Mouse (Mus musculus): ENCODE results near the gene A230050P20Rik.

The A230050P20Rik gene

GRCm38 (mm10) chr9:20870211-20871173 lies 2.0 kb downstream of the A230050P20Rik start:
- in situ Hi-C loops (cut with MboI; ENCODE audit: unreplicated experiment in 2 of 2) = loop anchor here in 1 of 2 experiments (25.0 kb wide), 1 partner anchor 308 kb away; no protein-coding TSS in a partner anchor

- in situ Hi-C loops (cut with MboI; ENCODE audit: unreplicated experiment in 2 of 2) = loop anchor here in 1 of 2 experiments (25.0 kb wide), 1 partner anchor 311 kb away; no protein-coding TSS in a partner anchor
These were observed 4.5 kb downstream of the A230050P20Rik start for GRCm38 (mm10) chr9:20872991-20873390.

GRCm38 (mm10) chr9:20873521-20873920 lies 5.1 kb downstream of the A230050P20Rik start:
- in situ Hi-C loops (cut with MboI; ENCODE audit: unreplicated experiment in 2 of 2) = loop anchor here in 1 of 2 experiments (25.0 kb wide), 1 partner anchor 311 kb away; no protein-coding TSS in a partner anchor

GRCm38 (mm10) chr9:20875021-20875790 lies 6.8 kb downstream of the A230050P20Rik start:
- in situ Hi-C loops (cut with MboI; ENCODE audit: unreplicated experiment in 2 of 2) = loop anchor here (25.0 kb wide), 1 partner anchor 1562 kb away; no protein-coding TSS in a partner anchor

GRCm38 (mm10) chr9:20876318-20877117 lies 8.1 kb downstream of the A230050P20Rik start:
- in situ Hi-C loops (cut with MboI; ENCODE audit: unreplicated experiment in 2 of 2) = loop anchor here (25.0 kb wide), 1 partner anchor 1561 kb away; no protein-coding TSS in a partner anchor

- in situ Hi-C loops (cut with MboI; ENCODE audit: unreplicated experiment in 2 of 2) = loop anchor here (25.0 kb wide), 1 partner anchor 1560 kb away; no protein-coding TSS in a partner anchor
These were observed 8.9 kb downstream of the A230050P20Rik start for GRCm38 (mm10) chr9:20877118-20878040.

- in situ Hi-C loops (cut with MboI; ENCODE audit: unreplicated experiment in 2 of 2) = loop anchor here (25.0 kb wide), 1 partner anchor 1559 kb away; no protein-coding TSS in a partner anchor
These were observed 9.7 kb downstream of the A230050P20Rik start for GRCm38 (mm10) chr9:20878041-20878709.

- in situ Hi-C loops (cut with MboI; ENCODE audit: unreplicated experiment in 2 of 2) = loop anchor here (25.0 kb wide), 1 partner anchor 1559 kb away; no protein-coding TSS in a partner anchor
These were observed 10.2 kb downstream of the A230050P20Rik start for GRCm38 (mm10) chr9:20878710-20879065.

- in situ Hi-C loops (cut with MboI; ENCODE audit: unreplicated experiment in 2 of 2) = loop anchor here (25.0 kb wide), 1 partner anchor 1558 kb away; no protein-coding TSS in a partner anchor
These were observed 10.8 kb downstream of the A230050P20Rik start, which contains the start of gene Angptl6 for GRCm38 (mm10) chr9:20879097-20879792. TSS of gene Angptl6 (minus strand) at chr9:20879727.

- in situ Hi-C loops (cut with MboI; ENCODE audit: unreplicated experiment in 2 of 2) = loop anchor here (10.0 to 25.0 kb wide), 2 partner anchors 252 to 1551 kb away; no protein-coding TSS in a partner anchor
These were observed 18.1 kb downstream of the A230050P20Rik start for GRCm38 (mm10) chr9:20886563-20886962.

- in situ Hi-C loops (cut with MboI; ENCODE audit: unreplicated experiment in 2 of 2) = loop anchor here (10.0 to 25.0 kb wide), 2 partner anchors 252 to 1550 kb away; no protein-coding TSS in a partner anchor
These were observed 18.7 kb downstream of the A230050P20Rik start for GRCm38 (mm10) chr9:20887191-20887590.

- in situ Hi-C loops (cut with MboI; ENCODE audit: unreplicated experiment in 2 of 2) = loop anchor here (10.0 to 25.0 kb wide), 2 partner anchors 253 to 1549 kb away; no protein-coding TSS in a partner anchor
These were observed 19.4 kb downstream of the A230050P20Rik start, which contains the start of gene Ppan for GRCm38 (mm10) chr9:20887704-20888385. TSS of gene Ppan (plus strand) at chr9:20888175.

GRCm38 (mm10) chr9:20888386-20888765 lies 19.9 kb downstream of the A230050P20Rik start:
- in situ Hi-C loops (cut with MboI; ENCODE audit: unreplicated experiment in 2 of 2) = loop anchor here (10.0 to 25.0 kb wide), 2 partner anchors 254 to 1549 kb away; no protein-coding TSS in a partner anchor

- in situ Hi-C loops (cut with MboI; ENCODE audit: unreplicated experiment in 2 of 2) = loop anchor here (10.0 to 25.0 kb wide), 2 partner anchors 255 to 1548 kb away; no protein-coding TSS in a partner anchor
These were observed 21.0 kb downstream of the A230050P20Rik start for GRCm38 (mm10) chr9:20889185-20890141.

- in situ Hi-C loops (cut with MboI; ENCODE audit: unreplicated experiment in 2 of 2) = loop anchor here (25.0 kb wide), 1 partner anchor 1547 kb away; no protein-coding TSS in a partner anchor
These were observed 22.0 kb downstream of the A230050P20Rik start for GRCm38 (mm10) chr9:20890411-20890810.

All from v-Abl transformed pro-B cells (cell line).